Mouse (Mus musculus): Measurements from ENCODE around the gene Plod2. TPM values are rescaled to one million over a fixed set of nuclear protein-coding genes. Genes with fewer than 3 reads are reported as not detected.

Gene Plod2
- total RNA-seq, 1 experiment, result 97.7 TPM

GRCm38 (mm10) chr9:92634792-92635191 is 92.8 kb downstream of the Plod2 start:
- H3K9me3 ChIP-seq (ENCODE audit: control insufficient read depth, insufficient read depth, low read depth, low read length), result peaks cover 10% of the 10 kb centered on the region
- TF ChIP-seq MAFK (IDR thresholded peaks at IDR 0.05; ENCODE audit: insufficient read depth, low read depth, low read length) (no peak), ZNF384 (IDR thresholded peaks at IDR 0.05; ENCODE audit: low read depth, low read length) (no peak), CHD2 (IDR thresholded peaks at IDR 0.05; ENCODE audit: low read depth, low read length) (no peak), ZC3H11A (IDR thresholded peaks at IDR 0.05; ENCODE audit: borderline replicate concordance, low read depth, low read length) (no peak), HCFC1 (IDR thresholded peaks at IDR 0.05; ENCODE audit: borderline replicate concordance, insufficient read depth, low read length) (no peak)
- H3K27ac ChIP-seq (ENCODE audit: insufficient read depth, low read depth, low read length, poor library complexity, severe bottlenecking), result no peak overlapping the region
- H3K9ac ChIP-seq (ENCODE audit: insufficient read depth, low read depth, low read length, poor library complexity, severe bottlenecking), result no peak overlapping the region
- no peak overlapping the region for H3K4me3 ChIP-seq (ENCODE audit: insufficient read depth in 1 of 2, low read depth in 1 of 2, low read length in 2 of 2, poor library complexity in 1 of 2, severe bottlenecking in 1 of 2)
- H3K36me3 ChIP-seq (ENCODE audit: control insufficient read depth, insufficient read depth, low read length, poor library complexity, severe bottlenecking), result no peaks in the 10 kb centered on the region
- DNase-seq (ENCODE audit: low read depth, low spot score), result no peak
- no peaks in the 10 kb centered on the region for H3K4me1 ChIP-seq (ENCODE audit: control insufficient read depth in 2 of 2, insufficient read depth in 2 of 2, low read length in 2 of 2, poor library complexity in 1 of 2)
- in situ Hi-C loops (cut with MboI; ENCODE audit: low sequenced_read_pairs in 2 of 2, unreplicated experiment in 2 of 2), result no loop called here

- peaks cover 3% of the 10 kb centered on the region; the same call in 1 of the 2 replicates for H3K9me3 ChIP-seq (ENCODE audit: control insufficient read depth, insufficient read depth, low read depth, low read length)
- no peaks in the 10 kb centered on the region for H3K4me1 ChIP-seq (ENCODE audit: control insufficient read depth in 2 of 2, insufficient read depth in 2 of 2, low read length in 2 of 2, poor library complexity in 1 of 2)
- in situ Hi-C loops (cut with MboI; ENCODE audit: low sequenced_read_pairs in 2 of 2, unreplicated experiment in 2 of 2), result no loop called here
- TF ChIP-seq ZC3H11A (IDR thresholded peaks at IDR 0.05; ENCODE audit: borderline replicate concordance, low read depth, low read length), result no peak
- TF ChIP-seq CHD2 (IDR thresholded peaks at IDR 0.05; ENCODE audit: low read depth, low read length), result no peak
- TF ChIP-seq MAFK (IDR thresholded peaks at IDR 0.05; ENCODE audit: insufficient read depth, low read depth, low read length), result no peak
- TF ChIP-seq ZNF384 (IDR thresholded peaks at IDR 0.05; ENCODE audit: low read depth, low read length), result no peak
- TF ChIP-seq HCFC1 (IDR thresholded peaks at IDR 0.05; ENCODE audit: borderline replicate concordance, insufficient read depth, low read length), result no peak
- no peak overlapping the region for H3K27ac ChIP-seq (ENCODE audit: insufficient read depth, low read depth, low read length, poor library complexity, severe bottlenecking)
- H3K36me3 ChIP-seq (ENCODE audit: control insufficient read depth, insufficient read depth, low read length, poor library complexity, severe bottlenecking), result no peaks in the 10 kb centered on the region
- no peak for DNase-seq (ENCODE audit: low read depth, low spot score)
- no peak overlapping the region for H3K4me3 ChIP-seq (ENCODE audit: insufficient read depth in 1 of 2, low read depth in 1 of 2, low read length in 2 of 2, poor library complexity in 1 of 2, severe bottlenecking in 1 of 2)
- H3K9ac ChIP-seq (ENCODE audit: insufficient read depth, low read depth, low read length, poor library complexity, severe bottlenecking), result no peak overlapping the region
Measured at GRCm38 (mm10) chr9:92639200-92639897, 97.3 kb downstream of the Plod2 start.

GRCm38 (mm10) chr9:92641717-92642116 is 99.7 kb downstream of the Plod2 start:
- Histone ChIP-seq H3K36me3 (ENCODE audit: control insufficient read depth, insufficient read depth, low read length, poor library complexity, severe bottlenecking) (no peaks in the 10 kb centered on the region), H3K9me3 (ENCODE audit: control insufficient read depth, insufficient read depth, low read depth, low read length) (peaks cover 9% of the 10 kb centered on the region; the same call in 1 of the 2 replicates), H3K9ac (ENCODE audit: insufficient read depth, low read depth, low read length, poor library complexity, severe bottlenecking) (no peak overlapping the region), H3K4me1 (ENCODE audit: control insufficient read depth in 2 of 2, insufficient read depth in 2 of 2, low read length in 2 of 2, poor library complexity in 1 of 2) (no peaks in the 10 kb centered on the region), H3K27ac (ENCODE audit: insufficient read depth, low read depth, low read length, poor library complexity, severe bottlenecking) (no peak overlapping the region), H3K4me3 (ENCODE audit: insufficient read depth in 1 of 2, low read depth in 1 of 2, low read length in 2 of 2, poor library complexity in 1 of 2, severe bottlenecking in 1 of 2) (no peak overlapping the region)
- TF ChIP-seq CHD2 (IDR thresholded peaks at IDR 0.05; ENCODE audit: low read depth, low read length), result no peak
- no peak for TF ChIP-seq MAFK (IDR thresholded peaks at IDR 0.05; ENCODE audit: insufficient read depth, low read depth, low read length)
- no peak for TF ChIP-seq ZC3H11A (IDR thresholded peaks at IDR 0.05; ENCODE audit: borderline replicate concordance, low read depth, low read length)
- no peak for TF ChIP-seq ZNF384 (IDR thresholded peaks at IDR 0.05; ENCODE audit: low read depth, low read length)
- no peak for TF ChIP-seq HCFC1 (IDR thresholded peaks at IDR 0.05; ENCODE audit: borderline replicate concordance, insufficient read depth, low read length)
- no peak for DNase-seq (ENCODE audit: low read depth, low spot score)
- in situ Hi-C loops (cut with MboI; ENCODE audit: low sequenced_read_pairs in 2 of 2, unreplicated experiment in 2 of 2), result no loop called here

Other genes with a start within 250 kb of the Plod2 start
- not detected in 2 replicates for gene 1700057G04Rik, start 232.8 kb upstream of the Plod2 start, total RNA-seq (2012; rRNA removed)
- gene Plscr4, start 84.8 kb upstream of the Plod2 start, total RNA-seq (2012; rRNA removed), result 0.09 TPM in 1 of 2 replicates, not detected in the other